Mouse (Mus musculus): ENCODE data around the gene Cisd3. TPM values are rescaled to one million over a fixed set of nuclear protein-coding genes. Genes with fewer than 3 reads are reported as not detected.
A peak's percentile ranks its signal among the peaks of the same experiment; 100 is the strongest.
"Not testable (repeated sequence)": the region's sequence is repeated elsewhere in the genome, so short reads cannot be mapped to it uniquely, and the experiment has no call there.

Cisd3 gene
- polyA plus RNA-seq, 2 experiments from 2014 or later: 91.3 to 99.5 TPM

GRCm38 (mm10) chr11:97689861-97690260 lies 4.2 kb downstream of the Cisd3 start:
- no peak for ATAC-seq

- ATAC-seq: no peak
Observed at GRCm38 (mm10) chr11:97694435-97694834, 8.8 kb downstream of the Cisd3 start.

- ATAC-seq: no peak
Observed at GRCm38 (mm10) chr11:97694921-97695711, 9.5 kb downstream of the Cisd3 start.

- ATAC-seq: no peak
Observed at GRCm38 (mm10) chr11:97695712-97696401, 10.2 kb downstream of the Cisd3 start.

- ATAC-seq: no peak
Observed at GRCm38 (mm10) chr11:97696669-97697068, 11.0 kb downstream of the Cisd3 start.

GRCm38 (mm10) chr11:97697199-97697890 lies 11.7 kb downstream of the Cisd3 start:
- ATAC-seq: no peak

- ATAC-seq: no peak
Observed at GRCm38 (mm10) chr11:97697891-97698529, 12.4 kb downstream of the Cisd3 start.

- ATAC-seq: no peak
Observed at GRCm38 (mm10) chr11:97698741-97699611, 13.3 kb downstream of the Cisd3 start.

GRCm38 (mm10) chr11:97699626-97700002 lies 14.0 kb downstream of the Cisd3 start:
- no peak for ATAC-seq

GRCm38 (mm10) chr11:97700003-97700745 lies 14.5 kb downstream of the Cisd3 start, which contains the start of gene Pcgf2:
TSS of gene Pcgf2 (minus strand) at chr11:97700497.
- no peak for ATAC-seq

- ATAC-seq: no peak
Observed at GRCm38 (mm10) chr11:97700746-97701580, 15.3 kb downstream of the Cisd3 start.

GRCm38 (mm10) chr11:97701581-97702392 lies 16.2 kb downstream of the Cisd3 start:
- no peak for ATAC-seq

- ATAC-seq: peak; percentile 33
Observed at GRCm38 (mm10) chr11:97702393-97702745, 16.7 kb downstream of the Cisd3 start.

GRCm38 (mm10) chr11:97703039-97703826 lies 17.6 kb downstream of the Cisd3 start, which contains the start of gene Psmb3:
TSS of gene Psmb3 (plus strand) at chr11:97703399.
- ATAC-seq: peak; percentile 88

- ATAC-seq: not testable (repeated sequence)
Observed at GRCm38 (mm10) chr11:97710067-97710466, 24.4 kb downstream of the Cisd3 start.

GRCm38 (mm10) chr11:97711200-97711900 lies 25.7 kb downstream of the Cisd3 start:
- ATAC-seq: no peak

GRCm38 (mm10) chr11:97712286-97712685 lies 26.7 kb downstream of the Cisd3 start:
- no peak for ATAC-seq

GRCm38 (mm10) chr11:97713896-97714295 lies 28.3 kb downstream of the Cisd3 start:
- no peak for ATAC-seq

All from activated CD4-positive, CD25-positive, alpha-beta regulatory T cell, adult 4 months (primary cell).